Mouse (Mus musculus): ENCODE data around the gene Acox3. TPM values are rescaled to one million over a fixed set of nuclear protein-coding genes. Genes with fewer than 3 reads are reported as not detected.
A peak's percentile ranks its signal among the peaks of the same experiment; 100 is the strongest.

Gene Acox3
- polyA plus RNA-seq, 1 experiment from 2014 or later: 19.7 TPM

DNA sequence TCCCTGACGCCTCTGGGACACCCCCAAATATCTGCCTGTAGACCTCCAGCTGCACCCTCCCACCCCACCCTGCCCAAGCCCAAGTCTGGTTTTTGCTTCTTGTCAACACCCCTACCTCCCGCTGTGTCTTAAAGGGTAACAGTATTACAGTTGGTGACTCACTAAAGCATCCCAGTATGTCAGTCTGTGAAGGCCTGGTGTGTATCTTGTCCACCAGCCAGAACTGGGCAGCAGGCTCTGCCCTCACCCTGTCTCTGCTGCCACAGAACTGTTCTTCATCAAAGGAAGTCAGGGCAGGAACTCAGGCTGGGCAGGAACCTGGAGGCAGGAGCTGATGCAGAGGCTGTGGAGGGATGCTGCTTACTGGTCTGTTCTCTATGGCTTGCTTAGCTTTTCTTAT is 43.6 kb downstream of the Acox3 start:
- no peak for TF ChIP-seq CTCF (IDR thresholded peaks at IDR 0.05; ENCODE audit: low read depth)
- Histone ChIP-seq H3K4me2 (replicated peaks; ENCODE audit: low read depth) (no peak overlapping the region), H3K36me3 (ENCODE audit: control insufficient read depth, insufficient read depth) (no peaks in the 10 kb centered on the region), H3K4me1 (replicated peaks; ENCODE audit: control insufficient read depth, insufficient read depth, low read length) (no peaks in the 10 kb centered on the region), H3K9me3 (ENCODE audit: control insufficient read depth) (no peaks in the 10 kb centered on the region), H3K27ac (ENCODE audit: low read depth, low read length) (no peak overlapping the region), H3K9ac (ENCODE audit: low read depth, low read length) (no peak overlapping the region), H3K4me3 (ENCODE audit: low read depth, low read length) (no peak overlapping the region), H3K27me3 (replicated peaks; ENCODE audit: control insufficient read depth, insufficient read depth, low read length) (no peaks in the 10 kb centered on the region)
- WGBS: 67% methylated on average over 2 of the region's 2 CpGs
- ATAC-seq: no peak

DNA sequence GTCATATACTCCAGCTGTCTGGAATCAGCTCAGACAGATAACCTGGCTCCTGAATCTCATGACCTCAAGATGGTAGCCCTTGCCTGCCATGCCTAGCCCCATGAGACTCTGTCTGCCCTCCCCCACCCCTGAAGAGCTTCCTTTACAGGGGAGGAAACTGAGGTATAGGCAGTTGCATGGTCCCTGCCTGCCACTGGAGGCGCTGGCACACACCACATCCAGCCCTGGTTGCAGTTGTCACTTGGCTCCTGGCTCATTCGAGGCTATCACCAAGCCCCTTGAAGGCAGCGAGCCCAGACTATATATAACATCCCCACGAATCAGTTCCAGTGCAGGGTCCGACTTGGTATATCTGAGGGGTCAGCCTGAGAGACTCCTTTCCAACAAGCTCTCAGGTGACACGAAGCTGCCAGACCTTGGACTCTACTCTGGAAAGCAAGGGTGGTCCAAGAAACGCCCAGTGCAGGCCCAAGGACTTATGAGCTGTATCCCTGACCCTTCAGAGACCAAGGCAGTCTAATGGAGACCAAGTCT is 44.5 kb downstream of the Acox3 start:
- H3K36me3 ChIP-seq (ENCODE audit: control insufficient read depth, insufficient read depth): no peaks in the 10 kb centered on the region
- H3K27ac ChIP-seq (ENCODE audit: low read depth, low read length): no peak overlapping the region
- no peak overlapping the region for H3K9ac ChIP-seq (ENCODE audit: low read depth, low read length)
- H3K4me2 ChIP-seq (replicated peaks; ENCODE audit: low read depth): no peak overlapping the region
- no peaks in the 10 kb centered on the region for H3K27me3 ChIP-seq (replicated peaks; ENCODE audit: control insufficient read depth, insufficient read depth, low read length)
- no peaks in the 10 kb centered on the region for H3K4me1 ChIP-seq (replicated peaks; ENCODE audit: control insufficient read depth, insufficient read depth, low read length)
- peak; percentile 63 for TF ChIP-seq CTCF (IDR thresholded peaks at IDR 0.05; ENCODE audit: low read depth)
- ATAC-seq: no peak
- 59% methylated on average over 7 of the region's 7 CpGs for WGBS
- H3K9me3 ChIP-seq (ENCODE audit: control insufficient read depth): no peaks in the 10 kb centered on the region
- H3K4me3 ChIP-seq (ENCODE audit: low read depth, low read length): no peak overlapping the region

DNA sequence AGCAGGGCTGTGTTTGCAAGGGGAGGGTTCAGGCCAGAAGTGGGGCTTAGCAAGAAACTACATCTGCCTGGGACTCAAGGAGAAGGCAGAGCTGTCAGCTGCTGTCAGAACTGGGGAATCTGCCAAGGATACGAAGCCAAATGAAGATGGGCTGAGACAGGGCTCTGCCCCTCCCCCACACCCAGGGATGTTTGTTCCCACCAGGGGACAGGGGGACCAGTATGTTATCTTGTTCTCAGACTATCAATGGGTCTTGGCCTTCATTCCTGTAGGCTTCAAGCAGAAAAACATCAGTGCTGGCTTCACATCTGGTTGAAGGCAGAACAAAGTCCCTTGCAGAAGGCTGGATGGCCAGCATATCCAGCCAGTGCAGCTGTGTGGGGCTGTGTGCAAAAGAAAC is 45.8 kb downstream of the Acox3 start:
- H3K27ac ChIP-seq (ENCODE audit: low read depth, low read length): no peak overlapping the region

DNA sequence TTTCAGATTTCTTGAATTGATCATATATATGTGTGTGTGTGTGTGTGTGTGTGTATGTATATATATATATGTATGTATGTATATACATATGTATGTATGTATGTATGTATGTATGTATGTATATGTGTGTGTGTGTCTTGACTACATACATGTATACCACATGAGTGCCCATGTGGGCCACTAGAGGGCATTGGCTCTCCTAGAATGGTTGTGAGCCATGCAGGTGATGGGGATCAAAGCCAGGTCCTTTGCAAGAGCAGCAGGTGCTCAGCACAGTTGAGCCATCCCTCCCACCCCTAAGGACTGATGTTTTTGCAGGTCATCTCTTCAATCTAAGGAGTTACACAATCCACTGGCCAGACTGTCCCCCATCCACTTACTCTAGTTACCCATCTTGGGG is 46.5 kb downstream of the Acox3 start:
- H3K4me1 ChIP-seq (replicated peaks; ENCODE audit: control insufficient read depth, insufficient read depth, low read length): no peaks in the 10 kb centered on the region
- no peaks in the 10 kb centered on the region for H3K9me3 ChIP-seq (ENCODE audit: control insufficient read depth)
- H3K4me3 ChIP-seq (ENCODE audit: low read depth, low read length): no peak overlapping the region
- no peak overlapping the region for H3K27ac ChIP-seq (ENCODE audit: low read depth, low read length)
- no peak overlapping the region for H3K9ac ChIP-seq (ENCODE audit: low read depth, low read length)
- H3K36me3 ChIP-seq (ENCODE audit: control insufficient read depth, insufficient read depth): no peaks in the 10 kb centered on the region
- no peak for ATAC-seq
- H3K27me3 ChIP-seq (replicated peaks; ENCODE audit: control insufficient read depth, insufficient read depth, low read length): no peaks in the 10 kb centered on the region
- no peak overlapping the region for H3K4me2 ChIP-seq (replicated peaks; ENCODE audit: low read depth)
- peak; percentile 51 for TF ChIP-seq CTCF (IDR thresholded peaks at IDR 0.05; ENCODE audit: low read depth)

More for the DNA sequence above, 45.8 kb downstream of the Acox3 start:
- Histone ChIP-seq H3K9me3 (ENCODE audit: control insufficient read depth) (no peaks in the 10 kb centered on the region), H3K4me1 (replicated peaks; ENCODE audit: control insufficient read depth, insufficient read depth, low read length) (no peaks in the 10 kb centered on the region), H3K9ac (ENCODE audit: low read depth, low read length) (no peak overlapping the region), H3K36me3 (ENCODE audit: control insufficient read depth, insufficient read depth) (no peaks in the 10 kb centered on the region), H3K27me3 (replicated peaks; ENCODE audit: control insufficient read depth, insufficient read depth, low read length) (no peaks in the 10 kb centered on the region), H3K4me3 (ENCODE audit: low read depth, low read length) (no peak overlapping the region), H3K4me2 (replicated peaks; ENCODE audit: low read depth) (no peak overlapping the region)
- no peak for ATAC-seq
- no peak for TF ChIP-seq CTCF (IDR thresholded peaks at IDR 0.05; ENCODE audit: low read depth)
- WGBS: 42% methylated on average over 1 of the region's 1 CpGs

DNA sequence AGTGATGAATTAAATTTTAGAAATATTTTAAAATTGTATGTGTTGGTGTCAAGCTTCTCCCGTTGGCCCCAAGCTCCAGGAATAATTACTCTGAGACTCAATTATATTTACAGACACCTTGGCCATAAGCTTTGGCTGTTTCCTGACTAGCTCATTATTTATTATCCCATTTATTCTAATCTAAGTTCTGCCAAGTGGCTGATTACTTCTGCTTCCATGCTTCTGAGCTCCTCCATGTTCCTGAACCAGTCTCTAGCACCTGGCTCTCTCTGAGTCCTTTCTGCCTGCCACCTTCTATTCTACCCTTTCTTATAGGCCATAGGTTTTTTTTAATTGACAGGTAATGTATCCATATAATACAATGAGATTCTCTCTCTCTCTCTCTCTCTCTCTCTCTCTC is 47.9 kb downstream of the Acox3 start:
- no peak overlapping the region for H3K27ac ChIP-seq (ENCODE audit: low read depth, low read length)
- WGBS: 58% methylated on average over 1 of the region's 1 CpGs
- H3K4me3 ChIP-seq (ENCODE audit: low read depth, low read length): no peak overlapping the region
- no peaks in the 10 kb centered on the region for H3K9me3 ChIP-seq (ENCODE audit: control insufficient read depth)
- no peaks in the 10 kb centered on the region for H3K4me1 ChIP-seq (replicated peaks; ENCODE audit: control insufficient read depth, insufficient read depth, low read length)
- TF ChIP-seq CTCF (IDR thresholded peaks at IDR 0.05; ENCODE audit: low read depth): no peak
- H3K4me2 ChIP-seq (replicated peaks; ENCODE audit: low read depth): no peak overlapping the region
- H3K27me3 ChIP-seq (replicated peaks; ENCODE audit: control insufficient read depth, insufficient read depth, low read length): no peaks in the 10 kb centered on the region
- no peak overlapping the region for H3K9ac ChIP-seq (ENCODE audit: low read depth, low read length)
- H3K36me3 ChIP-seq (ENCODE audit: control insufficient read depth, insufficient read depth): no peaks in the 10 kb centered on the region
- no peak for ATAC-seq

- WGBS: 76% methylated on average over 3 of the region's 3 CpGs
Measured at GRCm38 (mm10) chr5:35631224-35631623, 48.4 kb downstream of the Acox3 start.

DNA sequence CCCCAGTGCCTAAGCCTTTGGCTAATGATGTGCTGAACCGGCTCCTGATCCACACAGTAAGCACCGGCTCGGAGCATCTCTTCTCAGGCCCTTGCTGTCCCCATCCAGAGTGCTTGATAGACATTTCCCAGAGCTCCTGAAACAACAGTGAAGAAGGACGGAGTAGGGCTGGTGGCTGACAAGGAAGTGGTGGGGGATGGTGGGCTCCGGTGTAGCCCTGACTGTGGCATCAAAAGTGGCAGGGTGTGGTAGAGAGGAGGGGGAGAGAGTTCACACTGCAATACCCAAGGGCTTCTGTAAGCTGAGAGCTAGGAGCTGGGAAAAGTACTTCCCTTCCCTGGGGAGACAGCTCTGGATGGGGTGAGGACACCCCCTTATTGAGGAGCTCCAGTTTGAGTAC is 48.9 kb downstream of the Acox3 start:
- Histone ChIP-seq H3K9ac (ENCODE audit: low read depth, low read length) (no peak overlapping the region), H3K27me3 (replicated peaks; ENCODE audit: control insufficient read depth, insufficient read depth, low read length) (no peaks in the 10 kb centered on the region), H3K4me2 (replicated peaks; ENCODE audit: low read depth) (no peak overlapping the region), H3K4me3 (ENCODE audit: low read depth, low read length) (no peak overlapping the region), H3K4me1 (replicated peaks; ENCODE audit: control insufficient read depth, insufficient read depth, low read length) (no peaks in the 10 kb centered on the region), H3K27ac (ENCODE audit: low read depth, low read length) (no peak overlapping the region), H3K36me3 (ENCODE audit: control insufficient read depth, insufficient read depth) (no peaks in the 10 kb centered on the region), H3K9me3 (ENCODE audit: control insufficient read depth) (no peaks in the 10 kb centered on the region)
- WGBS: 57% methylated on average over 5 of the region's 5 CpGs
- no peak for TF ChIP-seq CTCF (IDR thresholded peaks at IDR 0.05; ENCODE audit: low read depth)
- no peak for ATAC-seq

More at GRCm38 (mm10) chr5:35631224-35631623, 48.4 kb downstream of the Acox3 start:
- ATAC-seq: no peak
- Histone ChIP-seq H3K36me3 (ENCODE audit: control insufficient read depth, insufficient read depth) (no peaks in the 10 kb centered on the region), H3K27ac (ENCODE audit: low read depth, low read length) (no peak overlapping the region), H3K4me3 (ENCODE audit: low read depth, low read length) (no peak overlapping the region), H3K4me2 (replicated peaks; ENCODE audit: low read depth) (no peak overlapping the region), H3K27me3 (replicated peaks; ENCODE audit: control insufficient read depth, insufficient read depth, low read length) (no peaks in the 10 kb centered on the region), H3K9me3 (ENCODE audit: control insufficient read depth) (no peaks in the 10 kb centered on the region), H3K9ac (ENCODE audit: low read depth, low read length) (no peak overlapping the region), H3K4me1 (replicated peaks; ENCODE audit: control insufficient read depth, insufficient read depth, low read length) (no peaks in the 10 kb centered on the region)
- no peak for TF ChIP-seq CTCF (IDR thresholded peaks at IDR 0.05; ENCODE audit: low read depth)
